Mouse (Mus musculus): ENCODE measurements around the gene Pdzrn4.

DNA sequence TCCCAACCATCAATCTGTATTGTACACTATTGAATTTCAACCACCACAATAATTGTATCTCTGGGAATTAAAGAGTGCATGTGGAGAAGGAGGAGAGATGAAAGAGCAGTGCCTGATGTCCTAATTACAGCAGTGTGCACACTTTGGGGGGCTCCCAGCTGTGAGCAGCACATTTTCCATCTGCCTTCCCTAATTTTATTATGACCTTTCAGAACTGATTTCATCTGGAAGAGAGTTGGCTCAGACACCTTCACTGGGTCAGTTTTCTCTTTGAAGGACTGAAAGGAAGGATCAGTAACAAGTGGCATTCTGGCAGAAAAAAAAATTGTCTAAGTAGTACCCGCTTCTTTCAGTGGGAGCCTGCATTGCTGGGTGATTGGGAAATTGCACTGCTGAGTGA lies 119.0 kb downstream of the Pdzrn4 start:
- TF ChIP-seq CTCF (IDR thresholded peaks at IDR 0.05; ENCODE audit: low read depth) (no peak), EP300 (IDR thresholded peaks at IDR 0.05; ENCODE audit: low read depth) (no peak)
